Mouse (Mus musculus) neural tube, embryonic 15.5 days (tissue): Measurements from ENCODE around the gene Crebl2. TPM values are rescaled to one million over a fixed set of nuclear protein-coding genes. Genes with fewer than 3 reads are reported as not detected.

Source experiments
- ATAC-seq: fragments of 200-750 bp; cut with Nextera tagmentation; 2 replicates; pipeline ENCODE4 v1.8.0; 2017; ENCODE audit warnings: mild to moderate bottlenecking, moderate TSS enrichment, moderate library complexity; ENCODE audit not compliant: low FRiP score
- H3K27ac ChIP-seq: fragments of 300-500 bp; sonication (generic); replicated peaks from 2 replicates; pipeline ENCODE4 v1.5.1; 2015; ENCODE audit warnings: mild to moderate bottlenecking, inconsistent platforms
- H3K27me3 ChIP-seq: fragments of 300-500 bp; sonication (generic); replicated peaks from 2 replicates; pipeline ENCODE4 v1.6.1; 2015; ENCODE audit warnings: inconsistent platforms
- H3K36me3 ChIP-seq: fragments of 300-500 bp; sonication (generic); 2 replicates; pipeline ENCODE4 v1.6.1; 2015; ENCODE audit warnings: inconsistent platforms
- H3K4me1 ChIP-seq: fragments of 300-500 bp; sonication (generic); 2 replicates; pipeline ENCODE4 v1.6.1; 2015; ENCODE audit warnings: inconsistent platforms
- H3K4me2 ChIP-seq: fragments of 300-500 bp; sonication (generic); 2 replicates; pipeline ENCODE4 v1.6.1; 2015; ENCODE audit warnings: inconsistent platforms, mild to moderate bottlenecking, moderate library complexity
- H3K4me3 ChIP-seq: fragments of 300-500 bp; sonication (generic); replicated peaks from 2 replicates; pipeline ENCODE4 v1.5.1; 2015; ENCODE audit warnings: mild to moderate bottlenecking, inconsistent platforms
- H3K9ac ChIP-seq: fragments of 300-500 bp; sonication (generic); replicated peaks from 2 replicates; pipeline ENCODE4 v1.6.1; 2015; ENCODE audit warnings: mild to moderate bottlenecking, inconsistent platforms
- H3K9me3 ChIP-seq: fragments of 300-500 bp; sonication (generic); replicated peaks from 2 replicates; pipeline ENCODE4 v1.6.1; 2016; ENCODE audit warnings: inconsistent platforms
- WGBS: fragments of 180-500 bp; shearing (Covaris S2); methylation state at CpG from one replicate; pipeline ENCODE4 v1.1.7; 2015; ENCODE audit warnings: mixed read lengths; 5-methylcytosine and 5-hydroxymethylcytosine counted together
- polyA plus RNA-seq: library from polyadenylated mRNA; unstranded; fragments of >200 nt; fragmentation: Nextera tagmentation; extraction: Ambion mirVana; gene quantifications from 2 replicates; pipeline ENCODE4 v1.2.1, GENCODE M21; 2015

The Crebl2 gene
- polyA plus RNA-seq, 1 experiment from 2014 or later = 4.6 TPM

DNA sequence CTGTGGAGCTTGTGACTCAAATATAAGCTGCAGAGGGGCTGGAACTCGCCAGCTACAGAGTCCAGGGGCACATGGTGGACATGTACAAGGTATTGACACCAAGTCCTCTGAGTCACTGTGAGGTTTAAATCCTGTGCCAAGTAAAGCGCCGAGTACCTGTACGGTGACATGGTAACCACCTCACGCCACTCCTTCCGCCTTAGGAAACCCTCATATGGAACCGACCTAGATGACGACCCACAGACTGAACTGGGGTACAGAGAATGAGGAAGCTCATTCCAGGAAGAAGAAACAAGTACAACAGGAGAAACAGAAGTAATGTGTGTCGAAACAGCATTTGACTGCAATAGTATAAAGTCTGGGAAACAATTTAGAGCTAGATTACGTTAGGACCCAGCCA, 33.7 kb upstream of the Crebl2 start:
- H3K4me1 ChIP-seq = peaks cover 15% of the 10 kb centered on the region
- 0 out of 2 replicates have a peak, but pooled peaks cover 4% of the 10 kb centered on the region for H3K27me3 ChIP-seq
- no peak overlapping the region for H3K27ac ChIP-seq
- ATAC-seq = no peak
- H3K9ac ChIP-seq = no peak overlapping the region
- H3K4me3 ChIP-seq = no peak overlapping the region
- H3K36me3 ChIP-seq = no peaks in the 10 kb centered on the region
- H3K4me2 ChIP-seq = no peak overlapping the region
- WGBS = 90% methylated on average over 10 of the region's 10 CpGs
- H3K9me3 ChIP-seq = no peaks in the 10 kb centered on the region

DNA sequence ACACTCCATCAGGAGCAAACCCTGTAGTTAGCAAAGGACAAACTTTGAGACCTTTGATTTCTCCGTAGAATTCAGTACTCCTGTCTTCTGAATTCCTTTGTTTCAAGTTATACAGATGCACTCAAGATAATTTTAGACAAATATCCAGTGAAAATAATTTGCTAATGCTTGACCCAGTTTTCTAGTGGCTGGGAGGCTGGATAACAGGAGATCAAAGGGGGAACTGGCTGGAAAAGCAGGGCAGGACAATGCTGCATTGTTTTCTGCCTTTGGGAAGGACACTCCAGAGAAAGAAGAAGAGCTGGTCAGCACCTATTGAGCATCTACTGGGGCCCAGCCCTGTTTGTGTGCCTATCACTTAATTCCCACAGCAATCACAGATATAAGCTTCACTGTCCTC, 28.5 kb upstream of the Crebl2 start:
- H3K9me3 ChIP-seq = no peaks in the 10 kb centered on the region
- H3K9ac ChIP-seq = no peak overlapping the region
- 68% methylated on average over 1 of the region's 1 CpGs for WGBS
- no peaks in the 10 kb centered on the region for H3K4me1 ChIP-seq
- H3K4me3 ChIP-seq = no peak overlapping the region
- no peak overlapping the region for H3K27ac ChIP-seq
- H3K36me3 ChIP-seq = no peaks in the 10 kb centered on the region
- no peak overlapping the region for H3K4me2 ChIP-seq
- H3K27me3 ChIP-seq = no peaks in the 10 kb centered on the region
- no peak for ATAC-seq

DNA sequence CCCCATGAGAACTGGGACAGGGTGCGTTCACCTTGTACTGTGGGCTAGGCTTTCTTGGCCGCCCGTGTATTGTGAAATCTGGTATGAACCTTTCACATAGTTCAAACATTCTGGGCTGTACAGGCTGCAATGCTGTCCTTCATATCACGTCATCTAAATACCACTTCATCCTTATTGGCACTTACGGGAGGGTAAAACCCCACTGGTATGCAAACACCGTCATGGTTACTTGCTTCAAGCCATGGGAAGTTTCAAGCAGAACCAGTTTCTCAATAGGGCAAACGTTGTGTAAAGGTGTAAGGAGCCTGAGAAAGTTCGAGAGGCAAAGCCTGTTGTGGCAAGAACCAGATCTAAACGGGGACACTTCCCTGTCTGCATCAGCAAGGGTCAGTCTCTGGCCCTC, 27.3 kb upstream of the Crebl2 start:
- no peak overlapping the region for H3K27ac ChIP-seq
- H3K4me3 ChIP-seq = no peak overlapping the region
- no peaks in the 10 kb centered on the region for H3K36me3 ChIP-seq
- 90% methylated on average over 9 of the region's 9 CpGs for WGBS
- no peaks in the 10 kb centered on the region for H3K9me3 ChIP-seq
- H3K4me1 ChIP-seq = no peaks in the 10 kb centered on the region
- no peak for ATAC-seq
- no peak overlapping the region for H3K4me2 ChIP-seq
- no peaks in the 10 kb centered on the region for H3K27me3 ChIP-seq
- H3K9ac ChIP-seq = no peak overlapping the region

DNA sequence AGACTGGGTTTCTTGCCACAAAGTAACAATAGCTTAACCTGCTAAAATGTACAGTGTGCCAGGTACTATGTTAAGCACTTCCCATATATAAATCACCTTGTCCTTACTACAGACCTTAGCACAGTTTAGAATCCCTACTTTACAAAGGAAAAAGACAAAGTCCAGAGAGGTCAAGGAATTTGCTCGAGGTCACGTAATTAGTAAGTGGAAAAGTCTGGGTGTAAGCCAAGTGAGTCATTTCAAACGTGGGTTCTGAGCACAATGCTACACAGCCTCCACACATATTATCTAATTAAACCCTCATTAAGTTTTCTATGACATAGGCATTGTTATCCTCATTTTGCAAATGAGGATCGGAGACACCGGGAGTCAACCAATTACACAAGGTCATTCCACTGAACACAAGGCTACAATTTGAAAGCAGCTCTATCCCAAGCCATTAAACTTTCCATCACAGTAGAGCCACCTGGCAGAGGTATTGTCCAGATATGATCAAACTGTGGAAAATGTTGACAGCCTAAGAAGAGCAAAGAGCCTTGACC, 25.1 kb upstream of the Crebl2 start:
- Histone ChIP-seq H3K9me3 (no peaks in the 10 kb centered on the region), H3K4me2 (no peak overlapping the region), H3K27ac (no peak overlapping the region), H3K4me1 (no peaks in the 10 kb centered on the region), H3K4me3 (no peak overlapping the region), H3K9ac (no peak overlapping the region), H3K27me3 (no peaks in the 10 kb centered on the region), H3K36me3 (no peaks in the 10 kb centered on the region)
- 72% methylated on average over 5 of the region's 5 CpGs for whole genome bisulfite sequencing
- ATAC-seq = no peak

DNA sequence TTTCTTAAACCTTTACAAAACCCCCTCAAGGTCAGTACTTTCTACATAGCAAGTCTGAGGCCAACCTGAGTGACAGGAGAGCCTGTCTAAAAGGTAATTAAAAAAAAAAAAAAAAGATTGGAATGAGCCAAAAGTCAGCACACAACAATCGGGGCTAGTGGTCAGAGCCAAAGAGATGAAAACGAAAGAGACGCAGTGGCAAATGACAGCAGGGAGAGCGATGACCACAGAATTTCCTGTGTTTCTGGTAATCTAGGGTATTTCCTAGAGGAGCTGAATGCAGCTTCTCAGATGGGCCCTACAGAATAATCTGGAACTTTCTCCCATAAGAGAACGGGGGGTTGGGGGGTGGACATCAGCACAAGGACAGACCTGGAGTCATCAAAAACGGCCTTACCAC, 23.8 kb upstream of the Crebl2 start:
- WGBS = 89% methylated on average over 6 of the region's 6 CpGs
- ATAC-seq = no peak

DNA sequence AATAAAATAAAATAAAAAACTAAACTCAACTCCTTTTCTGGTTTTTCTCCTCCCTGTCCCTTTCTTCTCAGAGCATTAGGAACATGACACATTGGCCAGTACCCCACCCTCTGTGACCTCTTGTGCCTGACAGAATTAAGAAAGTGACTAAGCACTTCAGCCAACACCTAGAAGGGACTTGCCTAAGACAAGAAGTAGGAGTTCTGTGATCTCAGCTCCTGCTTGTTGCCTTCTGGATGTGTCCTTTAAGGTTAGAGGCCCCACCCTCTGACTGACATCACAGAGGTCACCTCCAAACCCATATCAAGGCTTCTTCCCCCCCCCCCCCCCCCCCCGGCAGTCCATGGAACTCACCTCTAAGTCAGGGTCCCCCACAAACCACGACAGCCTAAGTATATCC, 22.9 kb upstream of the Crebl2 start:
- Histone ChIP-seq H3K9ac (no peak overlapping the region), H3K27me3 (no peaks in the 10 kb centered on the region), H3K36me3 (no peaks in the 10 kb centered on the region), H3K9me3 (no peaks in the 10 kb centered on the region), H3K4me1 (no peaks in the 10 kb centered on the region), H3K27ac (no peak overlapping the region), H3K4me3 (no peak overlapping the region), H3K4me2 (no peak overlapping the region)
- WGBS = 69% methylated on average over 1 of the region's 2 CpGs
- no peak for ATAC-seq

More for the DNA sequence above, 23.8 kb upstream of the Crebl2 start:
- no peak overlapping the region for H3K4me2 ChIP-seq
- H3K27ac ChIP-seq = no peak overlapping the region
- H3K27me3 ChIP-seq = no peaks in the 10 kb centered on the region
- H3K9ac ChIP-seq = no peak overlapping the region
- H3K4me3 ChIP-seq = no peak overlapping the region
- no peaks in the 10 kb centered on the region for H3K4me1 ChIP-seq
- H3K9me3 ChIP-seq = no peaks in the 10 kb centered on the region
- no peaks in the 10 kb centered on the region for H3K36me3 ChIP-seq

DNA sequence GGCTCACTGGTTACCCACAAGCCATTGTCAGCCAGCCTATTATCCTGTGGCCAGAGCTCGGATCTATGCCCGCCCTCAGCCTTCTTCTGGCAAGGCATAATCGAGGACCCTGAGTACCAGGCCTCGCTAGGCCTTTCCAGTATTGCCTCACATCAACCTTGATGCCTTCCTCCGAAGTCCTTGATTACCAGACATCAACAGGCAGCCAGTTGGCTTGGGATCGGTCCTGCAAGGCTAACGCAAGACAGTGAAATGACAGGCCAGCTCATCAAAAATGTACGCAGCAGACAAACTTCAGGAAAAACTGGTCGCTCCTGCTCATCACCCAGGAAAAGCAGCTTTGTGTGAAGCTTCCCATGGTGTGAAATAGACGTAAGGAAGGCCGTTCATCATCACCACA, 22.2 kb upstream of the Crebl2 start:
- WGBS = 89% methylated on average over 11 of the region's 11 CpGs
- H3K27me3 ChIP-seq = no peaks in the 10 kb centered on the region
- H3K36me3 ChIP-seq = no peaks in the 10 kb centered on the region
- no peaks in the 10 kb centered on the region for H3K9me3 ChIP-seq
- no peak overlapping the region for H3K9ac ChIP-seq
- ATAC-seq = no peak
- no peaks in the 10 kb centered on the region for H3K4me1 ChIP-seq
- no peak overlapping the region for H3K27ac ChIP-seq
- H3K4me2 ChIP-seq = no peak overlapping the region
- no peak overlapping the region for H3K4me3 ChIP-seq

DNA sequence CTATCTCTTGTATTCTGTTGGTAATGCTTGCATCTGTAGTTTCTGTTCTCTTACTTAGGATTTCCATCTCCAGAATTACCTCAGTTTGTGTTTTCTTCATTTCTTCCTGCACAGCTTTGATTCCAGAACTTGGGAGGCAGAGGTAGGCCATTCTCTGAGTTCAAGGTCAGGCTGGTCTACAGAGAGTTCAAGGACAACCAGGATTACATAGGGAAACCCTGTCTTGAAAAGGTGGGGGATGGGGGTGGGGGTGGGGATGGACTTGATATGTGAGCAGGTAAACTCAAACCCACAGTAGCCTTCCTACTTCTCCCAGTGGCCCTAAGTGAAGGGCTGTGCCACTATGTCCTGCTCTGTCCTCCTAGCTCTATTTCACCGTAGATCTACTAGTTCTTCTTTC, 16.9 kb upstream of the Crebl2 start:
- Histone ChIP-seq H3K4me3 (no peak overlapping the region), H3K9me3 (no peaks in the 10 kb centered on the region), H3K9ac (no peak overlapping the region), H3K27ac (no peak overlapping the region), H3K36me3 (no peaks in the 10 kb centered on the region), H3K27me3 (no peaks in the 10 kb centered on the region), H3K4me1 (no peaks in the 10 kb centered on the region), H3K4me2 (no peak overlapping the region)
- ATAC-seq = no peak
- 85% methylated on average over 1 of the region's 1 CpGs for WGBS

DNA sequence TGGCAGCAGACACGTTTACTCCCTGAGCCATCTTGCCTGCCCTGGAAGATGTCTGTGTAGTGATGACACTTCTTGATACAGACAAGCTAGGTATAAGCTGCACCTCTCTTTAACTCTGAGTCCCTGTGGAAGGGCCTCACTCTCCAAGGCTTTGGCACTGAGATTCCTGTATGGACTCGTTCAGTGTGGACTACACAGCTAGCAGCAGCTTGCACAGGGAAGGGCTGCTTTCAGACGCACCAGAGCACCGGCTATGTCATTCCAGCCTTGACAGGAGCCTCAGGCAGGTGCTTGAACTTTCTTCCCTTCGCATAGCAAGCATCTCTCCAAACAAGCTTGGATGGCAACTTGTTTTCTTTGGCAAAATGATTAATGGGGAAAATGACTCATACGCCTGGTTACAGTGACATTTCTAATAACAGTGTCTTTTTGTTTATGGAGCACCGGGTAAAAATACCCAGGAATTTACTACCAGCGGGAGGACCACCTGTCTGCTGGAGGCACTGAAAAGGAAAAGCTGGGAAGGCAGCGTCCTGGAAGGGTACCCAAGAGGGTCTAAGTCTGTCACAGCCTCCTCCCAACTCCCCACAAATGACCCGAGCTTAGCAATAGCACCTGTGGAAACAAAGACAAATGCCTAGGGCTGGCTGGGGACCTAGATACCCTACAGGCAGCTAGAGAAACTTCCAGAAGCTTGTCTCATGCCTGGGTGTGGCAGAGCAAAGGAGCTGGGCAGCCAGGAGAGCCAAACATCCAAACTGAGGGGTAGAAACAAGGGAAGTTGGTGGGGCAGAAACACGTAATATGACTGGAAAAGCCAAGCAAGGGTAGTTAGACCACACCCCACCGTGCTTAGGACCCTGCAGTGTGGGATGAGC, 12.7 kb upstream of the Crebl2 start:
- Histone ChIP-seq H3K9me3 (no peaks in the 10 kb centered on the region), H3K4me3 (no peak overlapping the region), H3K4me2 (no peak overlapping the region), H3K4me1 (no peaks in the 10 kb centered on the region), H3K27me3 (no peaks in the 10 kb centered on the region), H3K9ac (no peak overlapping the region), H3K36me3 (no peaks in the 10 kb centered on the region), H3K27ac (no peak overlapping the region)
- no peak for ATAC-seq
- WGBS = 76% methylated on average over 12 of the region's 12 CpGs

DNA sequence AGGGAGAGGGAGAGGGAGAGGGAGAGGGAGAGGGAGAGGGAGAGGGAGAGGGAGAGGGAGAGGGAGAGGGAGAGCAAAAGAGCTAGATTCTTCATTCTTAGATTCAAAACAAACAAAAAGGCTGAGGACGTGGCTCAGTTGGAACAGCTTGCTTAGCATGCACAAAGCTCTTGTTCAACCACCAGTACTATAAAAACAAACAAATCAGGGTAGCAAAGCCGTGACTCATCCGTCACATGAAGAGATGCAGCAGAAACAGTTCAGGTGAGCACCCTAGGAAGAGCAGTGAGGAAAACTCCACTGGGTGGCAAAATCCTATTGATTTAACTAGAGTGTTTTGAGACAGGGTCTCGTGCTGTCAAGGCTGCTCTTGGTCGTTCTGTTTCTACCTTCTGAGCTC, 10.2 kb upstream of the Crebl2 start:
- no peaks in the 10 kb centered on the region for H3K9me3 ChIP-seq
- no peak overlapping the region for H3K4me2 ChIP-seq
- H3K27ac ChIP-seq = no peak overlapping the region
- H3K36me3 ChIP-seq = no peaks in the 10 kb centered on the region
- no peaks in the 10 kb centered on the region for H3K27me3 ChIP-seq
- no peak overlapping the region for H3K4me3 ChIP-seq
- no peak for ATAC-seq
- WGBS = 46% methylated on average over 5 of the region's 5 CpGs
- no peak overlapping the region for H3K9ac ChIP-seq
- no peaks in the 10 kb centered on the region for H3K4me1 ChIP-seq

DNA sequence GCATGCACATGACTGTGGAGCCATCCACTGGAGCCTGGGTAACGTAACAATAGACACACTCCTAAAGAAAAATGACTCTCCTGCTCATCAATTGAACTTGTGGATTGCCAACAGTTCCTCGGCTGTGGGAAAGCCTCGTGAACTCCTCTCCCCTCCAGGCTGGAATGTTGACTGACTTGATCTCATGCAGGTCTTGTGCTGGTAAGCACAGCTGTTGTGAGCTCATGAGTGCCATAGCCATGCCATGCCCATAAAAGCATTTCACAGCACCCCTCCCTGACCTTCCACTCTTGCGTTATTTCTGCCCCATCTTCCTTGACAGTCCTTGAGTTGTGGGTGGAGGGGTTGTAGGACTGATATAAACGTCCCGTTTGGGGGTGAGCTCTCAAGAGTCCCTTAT, 9.5 kb upstream of the Crebl2 start:
- Histone ChIP-seq H3K4me2 (no peak overlapping the region), H3K4me1 (no peaks in the 10 kb centered on the region), H3K36me3 (no peaks in the 10 kb centered on the region), H3K27me3 (no peaks in the 10 kb centered on the region), H3K9ac (no peak overlapping the region), H3K27ac (no peak overlapping the region), H3K4me3 (no peak overlapping the region), H3K9me3 (no peaks in the 10 kb centered on the region)
- ATAC-seq = no peak
- 39% methylated on average over 6 of the region's 6 CpGs for WGBS

DNA sequence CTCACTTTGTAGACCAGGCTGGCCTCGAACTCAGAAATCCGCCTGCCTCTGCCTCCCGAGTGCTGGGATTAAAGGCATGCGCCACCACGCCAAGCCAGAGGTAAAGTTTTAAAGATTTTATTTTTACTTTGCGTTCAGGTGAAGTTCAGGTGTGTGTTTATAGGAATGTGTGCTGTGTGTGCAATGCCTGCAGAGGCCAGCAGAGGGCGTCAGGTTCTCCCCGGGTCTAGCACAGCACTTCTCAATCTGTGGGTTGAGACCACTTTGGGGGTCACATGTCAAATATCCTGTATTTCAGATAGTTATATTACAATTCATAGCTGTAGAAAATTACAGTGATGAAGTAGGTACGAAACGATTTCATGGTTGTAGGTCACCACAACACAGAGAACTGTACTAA, 7.1 kb upstream of the Crebl2 start:
- no peak for ATAC-seq
- H3K4me2 ChIP-seq = no peak overlapping the region
- no peaks in the 10 kb centered on the region for H3K36me3 ChIP-seq
- H3K27ac ChIP-seq = no peak overlapping the region
- no peaks in the 10 kb centered on the region for H3K9me3 ChIP-seq
- no peaks in the 10 kb centered on the region for H3K4me1 ChIP-seq
- WGBS = 72% methylated on average over 10 of the region's 10 CpGs
- H3K4me3 ChIP-seq = no peak overlapping the region
- no peak overlapping the region for H3K9ac ChIP-seq
- no peaks in the 10 kb centered on the region for H3K27me3 ChIP-seq
